Mouse (Mus musculus): Measurements from ENCODE around the gene Arhgef16. TPM values are rescaled to one million over a fixed set of nuclear protein-coding genes. Genes with fewer than 3 reads are reported as not detected.
A peak's percentile ranks its signal among the peaks of the same experiment; 100 is the strongest.

The Arhgef16 gene
- polyA plus RNA-seq, 1 experiment from 2014 or later, result 3.4 TPM

- no peaks in the 10 kb centered on the region for H3K9me3 ChIP-seq
- peak overlapping the region; percentile 61; the same call in 1 of the 2 replicates for H3K27ac ChIP-seq
- no peaks in the 10 kb centered on the region for H3K27me3 ChIP-seq (ENCODE audit: poor library complexity, severe bottlenecking)
- whole genome bisulfite sequencing, result 84% methylated on average over 11 of the region's 11 CpGs
- no peak for DNase-seq (ENCODE audit: extremely low spot score, low spot score)
- H3K4me3 ChIP-seq, result no peak overlapping the region
- peaks cover 25% of the 10 kb centered on the region for H3K4me1 ChIP-seq
- peaks cover 17% of the 10 kb centered on the region for H3K36me3 ChIP-seq (replicated peaks)
These were observed 12.1 kb upstream of the Arhgef16 start for GRCm38 (mm10) chr4:154313622-154313967.

GRCm38 (mm10) chr4:154312935-154313621 lies 11.6 kb upstream of the Arhgef16 start:
- Histone ChIP-seq H3K4me1 (peaks cover 25% of the 10 kb centered on the region), H3K4me3 (no peak overlapping the region), H3K27me3 (ENCODE audit: poor library complexity, severe bottlenecking) (no peaks in the 10 kb centered on the region), H3K27ac (peak overlapping the region; percentile 61; the same call in 1 of the 2 replicates), H3K36me3 (replicated peaks) (peaks cover 12% of the 10 kb centered on the region), H3K9me3 (no peaks in the 10 kb centered on the region; the same call in 1 of the 2 replicates)
- DNase-seq (ENCODE audit: extremely low spot score, low spot score), result no peak
- 36% methylated on average over 4 of the region's 4 CpGs for WGBS

GRCm38 (mm10) chr4:154312143-154312812 lies 10.8 kb upstream of the Arhgef16 start:
- 84% methylated on average over 2 of the region's 2 CpGs for WGBS

GRCm38 (mm10) chr4:154310576-154311262 lies 9.2 kb upstream of the Arhgef16 start:
- H3K4me3 ChIP-seq, result no peak overlapping the region
- H3K4me1 ChIP-seq, result peaks cover 17% of the 10 kb centered on the region
- DNase-seq (ENCODE audit: extremely low spot score, low spot score), result no peak
- no peaks in the 10 kb centered on the region for H3K36me3 ChIP-seq (replicated peaks)
- no peaks in the 10 kb centered on the region; the same call in 1 of the 2 replicates for H3K9me3 ChIP-seq
- 83% methylated on average over 9 of the region's 9 CpGs for WGBS
- H3K27me3 ChIP-seq (ENCODE audit: poor library complexity, severe bottlenecking), result no peaks in the 10 kb centered on the region
- H3K27ac ChIP-seq, result 0 out of 2 replicates have a peak overlapping the region, but pooled peaks have one; percentile 40

More at GRCm38 (mm10) chr4:154312143-154312812, 10.8 kb upstream of the Arhgef16 start:
- DNase-seq (ENCODE audit: extremely low spot score, low spot score), result no peak
- peaks cover 4% of the 10 kb centered on the region for H3K36me3 ChIP-seq (replicated peaks)
- no peaks in the 10 kb centered on the region; the same call in 1 of the 2 replicates for H3K9me3 ChIP-seq
- no peak overlapping the region for H3K4me3 ChIP-seq
- H3K4me1 ChIP-seq, result peaks cover 21% of the 10 kb centered on the region
- H3K27me3 ChIP-seq (ENCODE audit: poor library complexity, severe bottlenecking), result no peaks in the 10 kb centered on the region
- peak overlapping the region; percentile 61; the same call in 1 of the 2 replicates for H3K27ac ChIP-seq

GRCm38 (mm10) chr4:154309131-154309530 lies 7.7 kb upstream of the Arhgef16 start:
- WGBS, result 87% methylated on average over 2 of the region's 2 CpGs
- Histone ChIP-seq H3K27ac (no peak overlapping the region), H3K36me3 (replicated peaks) (no peaks in the 10 kb centered on the region), H3K27me3 (ENCODE audit: poor library complexity, severe bottlenecking) (no peaks in the 10 kb centered on the region), H3K4me3 (no peak overlapping the region), H3K9me3 (no peaks in the 10 kb centered on the region; the same call in 1 of the 2 replicates), H3K4me1 (peaks cover 17% of the 10 kb centered on the region)
- DNase-seq (ENCODE audit: extremely low spot score, low spot score), result no peak

- H3K27me3 ChIP-seq (ENCODE audit: poor library complexity, severe bottlenecking), result peaks cover 68% of the 10 kb centered on the region
- H3K4me3 ChIP-seq, result peak overlapping the region; percentile 69
- under 1% methylated on average over 66 of the region's 66 CpGs for WGBS
- no peaks in the 10 kb centered on the region for H3K36me3 ChIP-seq (replicated peaks)
- H3K9me3 ChIP-seq, result no peaks in the 10 kb centered on the region
- peak overlapping the region; percentile 60 for H3K27ac ChIP-seq
- H3K4me1 ChIP-seq, result peaks cover 38% of the 10 kb centered on the region
- DNase-seq (ENCODE audit: extremely low spot score, low spot score), result peak; percentile 34
These were observed 1.8 kb downstream of the Arhgef16 start for GRCm38 (mm10) chr4:154299541-154300271.

- DNase-seq (ENCODE audit: extremely low spot score, low spot score), result no peak
- no peaks in the 10 kb centered on the region for H3K36me3 ChIP-seq (replicated peaks)
- H3K4me1 ChIP-seq, result peaks cover 52% of the 10 kb centered on the region
- no peak overlapping the region for H3K4me3 ChIP-seq
- H3K27me3 ChIP-seq (ENCODE audit: poor library complexity, severe bottlenecking), result peaks cover 67% of the 10 kb centered on the region
- WGBS, result 38% methylated on average over 9 of the region's 9 CpGs
- no peak overlapping the region for H3K27ac ChIP-seq
- H3K9me3 ChIP-seq, result no peaks in the 10 kb centered on the region
These were observed 3.7 kb downstream of the Arhgef16 start for GRCm38 (mm10) chr4:154297761-154298160.

GRCm38 (mm10) chr4:154294262-154294731 lies 7.2 kb downstream of the Arhgef16 start:
- peak overlapping the region; percentile 32; the same call in 1 of the 2 replicates for H3K27ac ChIP-seq
- peaks cover 37% of the 10 kb centered on the region for H3K4me1 ChIP-seq
- no peaks in the 10 kb centered on the region for H3K9me3 ChIP-seq
- 65% methylated on average over 8 of the region's 8 CpGs for WGBS
- DNase-seq (ENCODE audit: extremely low spot score, low spot score), result no peak
- H3K4me3 ChIP-seq, result no peak overlapping the region
- H3K27me3 ChIP-seq (ENCODE audit: poor library complexity, severe bottlenecking), result peaks cover 39% of the 10 kb centered on the region
- H3K36me3 ChIP-seq (replicated peaks), result no peaks in the 10 kb centered on the region

- Histone ChIP-seq H3K27me3 (ENCODE audit: poor library complexity, severe bottlenecking) (peaks cover 34% of the 10 kb centered on the region), H3K4me3 (no peak overlapping the region), H3K27ac (0 out of 2 replicates have a peak overlapping the region, but pooled peaks have one; percentile 13), H3K36me3 (replicated peaks) (no peaks in the 10 kb centered on the region), H3K9me3 (no peaks in the 10 kb centered on the region), H3K4me1 (peaks cover 31% of the 10 kb centered on the region)
- WGBS, result 60% methylated on average over 4 of the region's 4 CpGs
- DNase-seq (ENCODE audit: extremely low spot score, low spot score), result no peak
These were observed 7.7 kb downstream of the Arhgef16 start for GRCm38 (mm10) chr4:154293735-154294201.

- WGBS, result 84% methylated on average over 7 of the region's 7 CpGs
- no peaks in the 10 kb centered on the region for H3K27me3 ChIP-seq (ENCODE audit: poor library complexity, severe bottlenecking)
- no peaks in the 10 kb centered on the region for H3K9me3 ChIP-seq
- no peak overlapping the region for H3K4me3 ChIP-seq
- no peak overlapping the region for H3K27ac ChIP-seq
- no peaks in the 10 kb centered on the region for H3K36me3 ChIP-seq (replicated peaks)
- H3K4me1 ChIP-seq, result 0 out of 2 replicates have a peak, but pooled peaks cover 9% of the 10 kb centered on the region
- DNase-seq (ENCODE audit: extremely low spot score, low spot score), result no peak
These were observed 17.8 kb downstream of the Arhgef16 start for GRCm38 (mm10) chr4:154283671-154284070.

GRCm38 (mm10) chr4:154279481-154279880 lies 22.0 kb downstream of the Arhgef16 start:
- Histone ChIP-seq H3K4me3 (no peak overlapping the region), H3K9me3 (no peaks in the 10 kb centered on the region), H3K4me1 (0 out of 2 replicates have a peak, but pooled peaks cover 6% of the 10 kb centered on the region), H3K36me3 (replicated peaks) (peaks cover 15% of the 10 kb centered on the region), H3K27me3 (ENCODE audit: poor library complexity, severe bottlenecking) (no peaks in the 10 kb centered on the region), H3K27ac (no peak overlapping the region)
- WGBS, result 90% methylated on average over 9 of the region's 9 CpGs
- DNase-seq (ENCODE audit: extremely low spot score, low spot score), result no peak

GRCm38 (mm10) chr4:154273000-154273399 lies 28.5 kb downstream of the Arhgef16 start:
- peaks cover 60% of the 10 kb centered on the region for H3K36me3 ChIP-seq (replicated peaks)

More at GRCm38 (mm10) chr4:154273000-154273399, 28.5 kb downstream of the Arhgef16 start:
- peak; percentile 47 for DNase-seq (ENCODE audit: extremely low spot score, low spot score)
- H3K27ac ChIP-seq, result no peak overlapping the region
- no peak overlapping the region for H3K4me3 ChIP-seq
- WGBS, result 55% methylated on average over 3 of the region's 3 CpGs
- H3K27me3 ChIP-seq (ENCODE audit: poor library complexity, severe bottlenecking), result no peaks in the 10 kb centered on the region
- H3K9me3 ChIP-seq, result no peaks in the 10 kb centered on the region
- H3K4me1 ChIP-seq, result peaks cover 14% of the 10 kb centered on the region

Data from forebrain, embryonic 10.5 days (tissue).